Mouse (Mus musculus) left cerebral cortex, adult 11 months (tissue): ENCODE results near the gene Tm4sf1.
A peak's percentile ranks its signal among the peaks of the same experiment; 100 is the strongest.

Experiments used
- DNase-seq: peaks from one replicate; pipeline ENCODE4 v3.0.0; 2022; ENCODE audit warnings: low spot score

The Tm4sf1 gene

DNA sequence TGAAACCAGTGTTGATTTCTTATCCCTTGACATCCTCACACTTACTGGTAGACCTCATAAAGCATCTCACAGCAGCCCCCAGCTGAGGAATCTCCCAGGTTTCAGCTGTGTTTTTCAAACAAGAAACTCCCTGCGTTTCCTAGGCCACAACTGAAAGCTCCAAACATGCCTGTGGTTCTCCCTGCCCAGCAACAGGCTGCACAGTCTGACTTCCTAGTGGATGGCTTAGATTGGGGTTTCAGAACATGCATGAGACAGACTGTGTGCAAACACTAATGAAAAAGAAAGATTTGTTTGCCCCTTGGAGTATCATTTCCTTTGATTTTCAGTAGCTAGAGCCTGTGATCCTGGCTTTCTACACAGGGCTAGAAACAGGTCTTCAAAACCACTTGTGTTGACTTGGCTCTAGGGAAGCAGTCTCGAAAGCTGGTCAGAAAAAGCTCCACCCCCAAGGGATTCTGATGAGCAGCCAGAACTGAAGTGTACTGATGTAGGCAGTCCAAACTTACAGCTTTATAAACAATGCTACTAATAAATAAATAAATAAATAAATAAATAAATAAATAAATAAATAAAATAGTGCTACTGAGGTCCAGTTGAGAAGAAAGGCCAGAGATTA lies at the start of gene Tm4sf1:
Tm4sf1 (minus strand) TSS at position 68 of the 619 bp plus-strand sequence.
- DNase-seq, result no peak

GRCm38 (mm10) chr3:57344811-57345210 lies 43.0 kb upstream of the Tm4sf1 start:
- no peak for DNase-seq

GRCm38 (mm10) chr3:57343837-57344607 lies 42.2 kb upstream of the Tm4sf1 start:
- DNase-seq, result peak; percentile 19

DNA sequence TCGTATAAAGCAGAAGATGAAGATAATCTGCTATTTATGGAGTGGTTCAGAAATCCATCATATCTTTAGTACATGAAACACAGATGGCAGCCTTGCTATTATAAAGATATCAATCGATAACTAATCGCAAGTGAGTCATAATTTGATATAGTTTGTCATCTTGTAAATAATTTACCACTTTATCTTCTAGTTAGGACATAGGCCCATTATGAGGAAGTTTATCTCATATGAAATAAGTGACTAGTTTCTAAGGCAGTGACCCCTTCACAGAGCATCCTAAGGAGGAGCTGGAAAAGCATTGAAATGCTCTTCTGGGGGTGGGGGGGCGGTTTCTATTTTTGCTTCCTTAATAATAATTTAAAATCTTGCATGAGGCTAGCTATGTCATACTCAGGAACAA lies 41.2 kb upstream of the Tm4sf1 start:
- no peak for DNase-seq

DNA sequence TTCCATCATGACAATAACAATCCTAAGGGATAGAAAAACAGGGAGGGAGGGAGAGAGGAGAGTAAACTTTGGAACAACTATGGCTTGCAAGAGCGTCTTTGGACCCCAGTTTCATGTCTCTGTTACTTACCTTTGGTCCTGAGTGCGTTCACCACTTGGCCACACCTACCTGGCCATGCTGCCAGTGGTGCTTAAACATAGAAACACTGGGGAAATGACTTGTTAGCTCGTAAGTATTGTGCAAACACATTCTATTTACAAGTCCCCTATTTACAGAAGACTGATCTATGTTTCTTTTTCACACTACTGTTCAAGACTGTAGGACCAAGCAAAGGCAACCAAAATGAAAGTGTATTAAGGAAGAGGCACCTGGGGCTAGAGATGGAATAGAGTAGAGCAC lies 39.5 kb upstream of the Tm4sf1 start:
- no peak for DNase-seq

GRCm38 (mm10) chr3:57335080-57335815 lies 33.5 kb upstream of the Tm4sf1 start:
- no peak for DNase-seq

GRCm38 (mm10) chr3:57327941-57328340 lies 26.2 kb upstream of the Tm4sf1 start:
- no peak for DNase-seq

GRCm38 (mm10) chr3:57307076-57307475 lies 5.3 kb upstream of the Tm4sf1 start:
- DNase-seq, result no peak

- DNase-seq, result no peak
Measured at GRCm38 (mm10) chr3:57305564-57305963, 3.8 kb upstream of the Tm4sf1 start.

DNA sequence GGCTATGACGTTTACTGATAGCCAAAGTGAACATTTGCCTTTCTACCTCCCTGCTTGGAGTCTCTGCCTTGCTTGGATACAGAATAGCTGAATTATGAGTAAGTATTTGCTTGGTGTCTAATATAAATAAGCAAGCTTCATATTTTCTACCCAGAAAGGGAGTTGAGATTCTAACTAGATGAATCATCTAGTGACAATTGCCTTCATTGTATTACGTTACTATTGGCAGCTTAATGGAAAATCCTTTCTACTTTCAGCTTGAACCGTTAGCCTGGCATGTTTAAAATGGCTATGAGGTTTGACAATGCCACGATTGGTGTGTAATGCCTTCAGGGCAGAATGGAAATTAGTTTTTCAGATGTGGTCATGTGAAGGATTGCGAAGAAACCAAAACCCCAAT lies 2.7 kb upstream of the Tm4sf1 start:
- no peak for DNase-seq

DNA sequence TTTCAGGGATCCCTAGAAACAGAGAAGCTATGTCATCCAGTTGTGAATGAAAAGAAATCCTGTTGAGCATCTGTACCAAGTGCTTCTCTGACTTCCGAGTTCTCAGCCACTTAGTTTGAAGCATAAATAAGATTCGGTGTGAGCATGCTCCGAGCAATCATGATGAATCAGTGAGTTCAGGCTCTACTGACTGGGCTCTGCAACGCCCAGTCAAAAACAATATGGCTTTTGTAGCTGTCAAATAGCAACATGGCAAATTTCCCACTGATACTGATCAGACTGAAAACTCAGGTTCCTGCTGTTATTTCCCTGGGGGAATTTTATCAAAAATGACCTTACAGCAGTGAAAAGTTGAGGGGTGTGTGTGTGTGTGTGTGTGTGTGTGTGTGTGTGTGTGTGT lies 2.3 kb upstream of the Tm4sf1 start:
- DNase-seq, result no peak

DNA sequence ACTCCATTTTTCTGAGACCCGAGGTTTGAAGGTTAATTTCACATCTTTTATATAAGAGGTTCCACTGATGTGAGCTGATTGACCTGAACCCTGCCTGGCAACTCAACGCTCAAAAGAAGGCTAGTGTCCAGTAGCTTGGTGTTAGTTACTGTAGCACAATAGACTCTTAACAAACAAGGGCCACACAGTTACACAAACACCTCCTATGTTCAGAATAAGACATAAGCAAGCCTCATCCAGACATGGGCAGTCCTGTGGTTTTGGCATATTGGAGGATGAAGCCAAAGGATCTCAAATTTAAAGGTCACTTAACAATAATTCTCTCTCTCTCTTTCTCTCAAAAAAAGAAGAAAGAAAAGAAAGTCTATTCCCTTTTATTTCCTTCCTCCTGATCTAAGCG lies 1.7 kb upstream of the Tm4sf1 start:
- DNase-seq, result no peak

DNA sequence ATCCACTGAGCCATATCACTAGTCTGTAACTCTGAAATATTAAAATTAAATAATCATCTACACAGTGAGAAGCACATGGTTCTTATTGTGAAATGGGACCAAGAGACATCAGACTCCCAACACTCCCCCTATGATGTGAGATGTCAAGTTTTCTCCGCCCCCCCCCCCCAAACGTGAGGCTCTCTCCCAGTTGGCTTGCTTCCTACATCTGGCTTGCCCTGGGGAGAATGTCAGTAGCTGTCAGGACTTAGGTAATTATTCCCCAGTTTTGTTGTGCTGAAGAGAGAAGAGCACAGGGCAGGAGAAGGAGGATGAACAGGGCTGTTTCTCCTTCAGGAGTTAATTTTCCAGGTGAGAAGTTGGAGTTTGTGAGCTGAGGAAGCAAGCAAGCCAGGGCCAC lies 1.1 kb upstream of the Tm4sf1 start:
- DNase-seq, result no peak

- DNase-seq, result no peak
Measured at GRCm38 (mm10) chr3:57301366-57301765, 422 bp downstream of the Tm4sf1 start.

- DNase-seq, result no peak
Measured at GRCm38 (mm10) chr3:57297991-57298390, 3.8 kb downstream of the Tm4sf1 start.

GRCm38 (mm10) chr3:57296574-57296973 lies 5.2 kb downstream of the Tm4sf1 start:
- no peak for DNase-seq

GRCm38 (mm10) chr3:57295631-57296030 lies 6.2 kb downstream of the Tm4sf1 start:
- DNase-seq, result no peak

DNA sequence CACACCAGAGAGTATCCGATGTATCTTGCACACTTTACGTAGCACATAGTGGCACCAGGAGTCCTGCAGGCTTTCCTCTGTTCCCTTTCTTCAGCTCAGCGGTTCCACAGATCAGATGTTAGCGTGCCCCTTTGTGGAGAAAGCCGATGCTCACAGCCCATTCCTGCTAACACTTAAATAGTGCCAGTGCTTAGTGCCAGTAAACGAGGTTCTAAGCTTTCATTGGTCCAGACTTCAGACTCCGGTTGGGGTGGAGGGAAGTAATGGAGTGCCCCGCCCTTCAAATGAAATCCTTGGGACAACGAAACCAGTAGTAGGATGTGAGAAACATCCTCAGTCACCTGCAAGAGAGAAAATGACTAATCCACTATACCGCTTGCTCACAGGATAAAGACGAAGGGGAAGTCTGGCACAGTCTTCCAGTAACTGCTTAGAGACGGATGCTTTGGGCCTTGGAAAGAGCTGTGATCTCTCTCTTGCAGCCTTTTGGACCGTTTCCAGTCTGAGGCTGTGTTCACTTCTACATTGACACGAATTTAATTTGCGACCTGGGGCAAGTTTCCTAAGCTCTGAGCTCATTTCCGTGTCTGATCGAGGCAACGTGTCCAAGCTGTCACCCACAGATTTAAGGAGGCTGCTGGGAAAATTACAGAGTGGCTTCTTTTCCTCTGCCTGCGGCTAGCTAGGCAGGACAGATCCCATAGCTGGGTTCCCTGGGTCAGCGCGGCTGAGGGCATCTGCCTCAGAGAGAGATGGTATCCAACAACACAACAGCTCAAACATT lies 6.9 kb downstream of the Tm4sf1 start:
- no peak for DNase-seq

DNA sequence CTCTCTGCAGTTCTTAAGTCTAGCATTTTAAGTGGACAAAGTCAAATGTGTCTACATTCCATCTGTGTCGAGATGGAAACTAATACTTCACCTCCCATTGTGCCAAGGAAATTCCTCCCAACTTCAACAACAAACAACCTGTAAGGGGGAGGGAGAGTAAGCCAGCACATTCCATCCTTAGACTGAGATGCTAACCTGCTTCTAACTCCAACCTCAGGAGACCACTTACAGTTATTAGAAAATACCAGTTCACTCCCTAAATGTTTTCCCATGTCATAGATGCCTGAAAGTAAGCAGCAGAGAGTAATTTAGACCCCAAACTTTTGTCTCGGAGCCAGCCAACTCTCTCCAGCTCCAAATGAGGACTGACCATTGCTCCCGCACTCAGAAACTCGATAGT lies 7.9 kb downstream of the Tm4sf1 start:
- DNase-seq, result no peak

- DNase-seq, result no peak
Measured at GRCm38 (mm10) chr3:57292826-57293225, 9.0 kb downstream of the Tm4sf1 start.

DNA sequence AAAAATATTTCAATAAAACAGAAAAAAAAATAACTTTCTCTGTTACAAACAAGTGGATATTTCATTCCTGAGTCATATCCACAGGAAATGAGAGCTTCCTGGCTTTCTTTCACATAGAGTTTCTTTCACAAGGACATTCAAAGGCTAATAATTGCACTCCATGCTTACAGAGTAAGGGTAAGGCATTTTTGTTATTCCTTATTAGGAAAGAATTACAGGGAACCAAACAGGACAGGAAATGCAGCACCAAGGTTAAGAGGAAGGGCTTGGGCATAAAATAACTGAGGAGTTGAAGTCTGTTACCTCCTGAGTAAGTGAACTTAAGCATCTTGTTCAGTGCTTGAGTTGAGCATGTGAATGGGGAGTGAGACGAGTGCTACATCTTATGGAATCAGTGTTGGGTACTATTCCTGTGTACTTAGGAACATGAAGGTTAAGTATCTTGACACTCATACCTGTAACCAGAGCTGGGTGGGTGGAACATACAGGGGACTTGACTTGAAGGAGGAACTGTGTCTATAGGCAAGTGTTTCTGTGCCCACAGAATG lies 12.8 kb downstream of the Tm4sf1 start:
- no peak for DNase-seq
